Mouse (Mus musculus): ENCODE measurements around the gene Ttll10. TPM values are rescaled to one million over a fixed set of nuclear protein-coding genes. Genes with fewer than 3 reads are reported as not detected.

The Ttll10 gene
- polyA plus RNA-seq, 1 experiment = not detected

DNA sequence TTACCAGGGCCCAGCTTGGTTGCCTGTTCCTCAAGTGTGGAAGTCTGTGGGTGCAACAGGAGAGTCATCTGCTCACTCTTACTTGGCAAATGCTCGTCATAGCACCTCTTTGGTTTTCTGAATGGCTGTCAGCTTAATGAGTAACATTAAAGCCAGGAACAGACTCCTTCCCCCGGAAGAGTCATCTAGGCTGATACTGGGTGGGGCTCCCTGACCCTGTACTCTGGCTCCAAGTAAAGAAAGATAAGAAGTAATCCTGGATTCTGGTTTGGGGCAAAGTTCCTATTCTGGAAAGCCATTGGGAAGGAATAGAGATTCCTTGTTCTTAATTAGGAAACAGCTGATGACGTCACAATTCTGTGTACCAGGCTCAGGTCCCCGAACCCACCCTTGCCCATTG, 5.1 kb downstream of the Ttll10 start:
- no peak for TF ChIP-seq POLR2A (IDR thresholded peaks at IDR 0.05; ENCODE audit: low read depth, low read length)
- no peak for TF ChIP-seq CTCF (IDR thresholded peaks at IDR 0.05; ENCODE audit: borderline replicate concordance, insufficient read depth, low read length)

DNA sequence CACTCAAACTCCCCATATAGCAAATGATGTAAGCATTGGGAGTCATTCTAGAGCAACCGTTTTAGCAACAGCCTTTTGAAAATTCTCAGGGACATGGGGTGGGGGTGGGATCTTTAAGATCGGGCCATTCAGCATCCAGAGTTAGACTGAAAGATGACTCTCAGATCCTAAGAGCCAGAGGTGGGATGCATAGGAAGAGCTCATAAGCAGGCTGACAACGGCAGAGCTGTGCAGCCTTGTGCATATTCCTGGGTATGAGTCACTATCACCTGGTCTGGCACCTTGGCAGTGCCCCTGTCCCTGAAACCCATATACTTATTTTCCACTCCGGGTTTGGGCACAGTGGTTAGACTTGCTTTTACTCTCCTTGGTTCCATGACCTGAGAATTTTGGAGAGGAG, 6.1 kb downstream of the Ttll10 start:
- no peak overlapping the region for H3K27ac ChIP-seq (ENCODE audit: insufficient read depth, low read length)
- H3K4me1 ChIP-seq (ENCODE audit: control insufficient read depth, insufficient read depth, low read length) = no peaks in the 10 kb centered on the region
- TF ChIP-seq CTCF (IDR thresholded peaks at IDR 0.05; ENCODE audit: borderline replicate concordance, insufficient read depth, low read length) (no peak), POLR2A (IDR thresholded peaks at IDR 0.05; ENCODE audit: low read depth, low read length) (no peak)
- H3K4me3 ChIP-seq (ENCODE audit: insufficient read depth, low read length) = no peak overlapping the region

More for the DNA sequence above, 5.1 kb downstream of the Ttll10 start:
- Histone ChIP-seq H3K4me1 (ENCODE audit: control insufficient read depth, insufficient read depth, low read length) (no peaks in the 10 kb centered on the region), H3K27ac (ENCODE audit: insufficient read depth, low read length) (no peak overlapping the region), H3K4me3 (ENCODE audit: insufficient read depth, low read length) (no peak overlapping the region)

DNA sequence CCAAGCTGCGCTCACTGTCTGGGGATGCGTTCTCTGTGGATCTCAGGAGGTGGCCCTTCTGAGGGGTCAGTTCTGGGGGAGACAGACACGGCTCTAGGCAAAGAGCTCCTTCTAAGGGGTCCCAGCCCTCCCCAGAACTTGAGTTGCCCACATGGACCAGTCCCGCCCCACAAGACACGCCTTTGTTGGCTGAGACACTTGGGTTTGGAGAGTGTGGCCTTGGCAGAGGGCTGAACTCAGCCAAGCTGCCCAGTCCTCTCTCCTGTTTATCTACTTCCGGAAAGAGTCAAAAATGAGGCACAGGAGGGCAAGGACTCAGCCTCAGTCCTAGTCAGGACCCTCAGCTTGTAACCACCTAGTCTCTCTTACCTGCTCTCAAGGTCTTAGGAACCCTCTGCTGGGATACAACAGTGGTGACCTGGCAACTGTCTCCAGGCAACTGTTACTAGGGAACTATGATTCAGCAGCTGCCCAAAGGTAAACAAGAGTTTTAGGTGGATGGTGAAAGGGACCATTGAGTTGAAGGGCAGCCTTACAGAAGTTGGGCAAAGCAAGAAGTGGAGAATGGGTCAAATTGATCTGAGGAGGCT, 8.7 kb downstream of the Ttll10 start:
- Histone ChIP-seq H3K4me1 (ENCODE audit: control insufficient read depth, insufficient read depth, low read length) (no peaks in the 10 kb centered on the region), H3K27ac (ENCODE audit: insufficient read depth, low read length) (no peak overlapping the region), H3K4me3 (ENCODE audit: insufficient read depth, low read length) (no peak overlapping the region)
- no peak for TF ChIP-seq POLR2A (IDR thresholded peaks at IDR 0.05; ENCODE audit: low read depth, low read length)
- no peak for TF ChIP-seq CTCF (IDR thresholded peaks at IDR 0.05; ENCODE audit: borderline replicate concordance, insufficient read depth, low read length)

DNA sequence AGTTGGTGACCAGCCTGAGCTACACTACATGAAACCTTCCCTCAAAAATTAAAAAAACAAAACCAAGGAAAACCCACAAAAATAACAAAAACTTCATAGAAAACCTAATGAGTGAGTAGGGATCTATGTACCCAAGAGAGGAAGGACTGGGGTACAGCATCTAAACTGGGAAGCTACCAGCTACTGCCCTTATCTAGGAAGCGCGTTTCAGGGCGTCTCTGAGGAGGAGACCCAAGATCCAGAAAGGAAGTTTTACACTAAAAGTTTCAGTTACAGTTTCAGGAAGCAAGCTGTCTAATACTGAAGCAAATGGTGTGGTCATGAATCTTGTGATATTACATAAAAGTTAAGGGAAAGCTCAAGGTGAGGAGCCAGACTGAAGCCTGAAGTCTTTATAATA, 9.4 kb downstream of the Ttll10 start:
- no peak overlapping the region for H3K4me3 ChIP-seq (ENCODE audit: insufficient read depth, low read length)
- H3K27ac ChIP-seq (ENCODE audit: insufficient read depth, low read length) = no peak overlapping the region
- TF ChIP-seq CTCF (IDR thresholded peaks at IDR 0.05; ENCODE audit: borderline replicate concordance, insufficient read depth, low read length) (no peak), POLR2A (IDR thresholded peaks at IDR 0.05; ENCODE audit: low read depth, low read length) (no peak)
- no peaks in the 10 kb centered on the region for H3K4me1 ChIP-seq (ENCODE audit: control insufficient read depth, insufficient read depth, low read length)

DNA sequence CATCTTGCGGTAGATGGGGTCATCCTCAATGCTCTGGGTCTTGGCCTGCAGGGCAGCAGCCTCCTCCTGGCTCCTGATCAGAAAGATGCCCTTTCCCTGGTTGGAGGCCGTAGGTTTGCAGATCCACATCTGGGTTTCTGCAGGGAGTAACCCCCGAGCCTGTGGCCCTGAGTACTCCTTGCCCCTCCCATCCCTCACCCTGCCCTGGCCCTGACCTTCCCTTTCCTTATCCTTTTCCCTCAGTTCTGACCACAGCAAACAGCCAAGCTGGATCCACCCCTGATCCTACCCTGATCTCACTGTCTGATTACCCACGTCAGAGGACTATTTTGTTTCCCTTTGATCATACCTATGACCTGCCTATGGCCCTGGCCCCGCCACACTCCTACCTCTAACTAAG, 14.5 kb downstream of the Ttll10 start:
- TF ChIP-seq CTCF (IDR thresholded peaks at IDR 0.05; ENCODE audit: borderline replicate concordance, insufficient read depth, low read length) = no peak
- Histone ChIP-seq H3K4me3 (ENCODE audit: insufficient read depth, low read length) (no peak overlapping the region), H3K4me1 (ENCODE audit: control insufficient read depth, insufficient read depth, low read length) (no peaks in the 10 kb centered on the region), H3K27ac (ENCODE audit: insufficient read depth, low read length) (no peak overlapping the region)

DNA sequence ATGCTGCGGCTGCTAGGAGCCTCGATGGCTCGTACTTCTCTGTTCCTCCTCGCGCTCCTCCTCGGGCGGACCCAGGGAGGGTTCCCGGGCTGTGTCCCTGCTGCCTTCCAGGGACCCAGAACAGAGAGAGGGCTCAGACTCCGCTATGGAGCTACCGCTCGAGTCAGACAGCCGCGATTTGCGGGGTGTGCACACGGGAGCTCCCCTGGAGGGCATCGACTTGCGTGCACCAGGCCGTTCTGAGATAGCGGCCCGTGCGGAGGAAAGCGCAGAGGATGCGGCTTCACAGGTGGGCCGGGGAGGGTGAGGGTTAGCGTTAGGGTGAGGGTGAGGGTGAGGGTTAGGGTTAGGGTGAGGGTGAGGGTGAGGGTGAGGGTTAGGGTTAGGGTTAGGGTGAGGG, 24.3 kb downstream of the Ttll10 start:
- Histone ChIP-seq H3K4me3 (ENCODE audit: insufficient read depth, low read length) (no peak overlapping the region), H3K4me1 (ENCODE audit: control insufficient read depth, insufficient read depth, low read length) (0 out of 2 replicates have a peak, but pooled peaks cover 4% of the 10 kb centered on the region), H3K27ac (ENCODE audit: insufficient read depth, low read length) (no peak overlapping the region)
- TF ChIP-seq POLR2A (IDR thresholded peaks at IDR 0.05; ENCODE audit: low read depth, low read length) = no peak
- TF ChIP-seq CTCF (IDR thresholded peaks at IDR 0.05; ENCODE audit: borderline replicate concordance, insufficient read depth, low read length) = no peak

DNA sequence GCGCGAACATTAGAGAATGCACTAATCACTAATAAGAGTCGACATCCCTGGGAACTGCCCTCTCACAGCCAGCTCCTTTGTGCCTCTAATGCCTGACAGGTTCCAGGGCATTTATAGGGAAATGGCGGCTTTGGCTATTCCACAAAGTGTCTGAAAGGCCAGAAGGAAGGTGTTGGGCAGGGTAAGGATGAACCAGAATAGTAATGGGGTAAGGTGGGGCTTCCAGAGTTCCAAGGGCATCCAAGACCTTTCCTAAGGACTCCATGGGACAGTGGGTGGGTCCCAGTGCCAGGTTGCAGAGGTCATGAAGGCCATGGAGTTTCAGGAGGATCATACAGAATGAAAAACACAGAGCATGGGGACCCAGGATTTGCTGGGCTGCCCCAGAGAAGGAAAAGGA, 24.9 kb downstream of the Ttll10 start:
- no peak for TF ChIP-seq POLR2A (IDR thresholded peaks at IDR 0.05; ENCODE audit: low read depth, low read length)
- no peak for TF ChIP-seq CTCF (IDR thresholded peaks at IDR 0.05; ENCODE audit: borderline replicate concordance, insufficient read depth, low read length)
- H3K27ac ChIP-seq (ENCODE audit: insufficient read depth, low read length) = no peak overlapping the region
- no peak overlapping the region for H3K4me3 ChIP-seq (ENCODE audit: insufficient read depth, low read length)
- H3K4me1 ChIP-seq (ENCODE audit: control insufficient read depth, insufficient read depth, low read length) = 0 out of 2 replicates have a peak, but pooled peaks cover 4% of the 10 kb centered on the region

DNA sequence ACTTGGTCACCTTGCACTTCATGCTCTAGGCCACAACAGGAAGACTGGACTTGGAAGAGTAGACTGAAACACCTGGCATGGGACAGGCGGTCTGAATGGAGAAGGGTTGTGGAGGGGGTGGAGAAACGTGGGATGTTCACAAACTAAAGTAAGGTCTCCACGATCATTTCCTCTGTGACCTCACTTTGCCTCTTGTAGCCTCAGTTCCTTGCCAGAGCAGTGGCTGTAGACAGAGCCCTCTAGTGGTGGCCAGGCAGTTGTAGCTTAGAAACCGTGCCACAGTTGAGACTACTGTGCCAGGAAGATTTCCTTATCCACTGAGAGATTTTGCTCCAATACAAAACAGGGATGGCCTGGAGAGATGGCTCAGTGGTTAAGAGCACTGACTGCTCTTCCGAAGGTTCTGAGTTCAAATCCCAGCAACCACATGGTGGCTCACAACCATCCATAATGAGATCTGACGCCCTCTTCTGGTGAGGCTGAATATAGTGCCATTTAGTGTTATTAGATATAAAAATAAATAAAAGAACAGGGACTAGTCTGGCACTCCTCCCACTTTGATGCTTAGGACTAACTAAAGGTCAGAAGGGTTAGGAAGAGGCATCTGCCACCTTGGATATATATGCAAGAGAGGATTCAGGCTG, 25.6 kb downstream of the Ttll10 start:
- Histone ChIP-seq H3K4me3 (ENCODE audit: insufficient read depth, low read length) (no peak overlapping the region), H3K27ac (ENCODE audit: insufficient read depth, low read length) (no peak overlapping the region), H3K4me1 (ENCODE audit: control insufficient read depth, insufficient read depth, low read length) (0 out of 2 replicates have a peak, but pooled peaks cover 4% of the 10 kb centered on the region)
- TF ChIP-seq CTCF (IDR thresholded peaks at IDR 0.05; ENCODE audit: borderline replicate concordance, insufficient read depth, low read length) (peak; percentile 46; the same call in 1 of the 2 replicates), POLR2A (IDR thresholded peaks at IDR 0.05; ENCODE audit: low read depth, low read length) (no peak)

DNA sequence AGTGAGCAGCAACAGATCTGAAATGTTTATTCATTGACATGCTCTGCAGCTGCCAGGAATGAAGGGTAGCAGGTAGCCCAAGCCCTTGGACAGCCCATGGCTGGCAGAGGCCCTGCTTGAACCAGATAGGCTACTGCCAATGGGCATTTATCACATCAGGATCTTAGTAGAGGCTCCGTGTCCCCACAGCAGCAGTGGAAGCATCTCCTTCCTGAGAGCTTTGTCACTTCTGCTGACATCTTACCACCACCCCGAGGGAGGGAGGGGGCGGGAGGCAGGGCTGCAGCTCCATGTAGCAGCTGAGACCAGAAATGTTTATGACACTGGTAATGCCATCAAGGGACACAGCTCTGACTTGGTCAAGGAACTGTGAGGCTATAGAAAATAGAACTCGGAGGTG, 26.4 kb downstream of the Ttll10 start:
- TF ChIP-seq POLR2A (IDR thresholded peaks at IDR 0.05; ENCODE audit: low read depth, low read length) (no peak), CTCF (IDR thresholded peaks at IDR 0.05; ENCODE audit: borderline replicate concordance, insufficient read depth, low read length) (no peak)
- Histone ChIP-seq H3K27ac (ENCODE audit: insufficient read depth, low read length) (peak overlapping the region; percentile 74), H3K4me1 (ENCODE audit: control insufficient read depth, insufficient read depth, low read length) (0 out of 2 replicates have a peak, but pooled peaks cover 4% of the 10 kb centered on the region), H3K4me3 (ENCODE audit: insufficient read depth, low read length) (no peak overlapping the region)

DNA sequence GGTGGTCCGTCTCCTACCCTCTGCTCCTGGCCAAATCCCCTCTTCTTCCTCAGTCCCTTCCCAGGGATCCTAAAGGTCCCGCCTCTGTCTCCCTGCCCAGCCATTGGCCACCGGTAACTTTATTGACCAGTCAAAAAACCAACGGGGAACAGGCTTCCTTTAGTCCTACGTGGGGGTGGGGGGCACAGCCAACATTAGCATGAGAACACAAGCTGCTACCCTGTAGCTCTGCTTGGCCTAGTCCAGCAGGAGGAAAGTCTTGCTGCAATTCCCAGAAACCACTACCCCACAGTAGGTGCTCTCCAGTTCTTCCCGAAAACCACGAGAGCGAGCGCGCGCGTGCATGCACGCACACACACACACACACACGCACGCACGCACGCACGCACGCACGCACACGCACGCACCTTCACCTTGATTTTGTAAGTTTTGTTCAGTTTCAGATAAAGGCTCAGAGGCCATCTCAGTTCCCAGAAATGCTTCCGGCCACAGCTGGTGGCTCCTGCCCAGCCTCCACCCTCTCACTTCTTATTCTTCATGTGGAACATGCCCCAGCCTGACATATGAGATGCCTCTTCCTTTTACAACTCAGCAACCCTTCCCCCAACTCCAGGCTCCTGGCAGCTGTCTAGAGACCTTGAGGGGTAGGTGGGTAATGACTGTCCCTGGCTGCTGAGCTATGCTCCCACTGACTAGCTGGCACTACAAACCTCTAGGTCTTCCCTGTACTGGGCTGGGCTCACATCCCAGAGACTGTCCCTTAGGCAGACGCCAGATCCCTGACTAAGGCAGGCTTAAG, 27.4 kb downstream of the Ttll10 start:
- TF ChIP-seq CTCF (IDR thresholded peaks at IDR 0.05; ENCODE audit: borderline replicate concordance, insufficient read depth, low read length) (no peak), POLR2A (IDR thresholded peaks at IDR 0.05; ENCODE audit: low read depth, low read length) (peak; percentile 81)
- H3K27ac ChIP-seq (ENCODE audit: insufficient read depth, low read length) = peak overlapping the region; percentile 74
- peak overlapping the region; percentile 49 for H3K4me3 ChIP-seq (ENCODE audit: insufficient read depth, low read length)
- 0 out of 2 replicates have a peak, but pooled peaks cover 4% of the 10 kb centered on the region for H3K4me1 ChIP-seq (ENCODE audit: control insufficient read depth, insufficient read depth, low read length)

All from embryonic fibroblast, embryonic 13.5 days (primary cell).